22 mouse cellular contexts compared by ENCODE assay signal in the genomic region with DNA sequence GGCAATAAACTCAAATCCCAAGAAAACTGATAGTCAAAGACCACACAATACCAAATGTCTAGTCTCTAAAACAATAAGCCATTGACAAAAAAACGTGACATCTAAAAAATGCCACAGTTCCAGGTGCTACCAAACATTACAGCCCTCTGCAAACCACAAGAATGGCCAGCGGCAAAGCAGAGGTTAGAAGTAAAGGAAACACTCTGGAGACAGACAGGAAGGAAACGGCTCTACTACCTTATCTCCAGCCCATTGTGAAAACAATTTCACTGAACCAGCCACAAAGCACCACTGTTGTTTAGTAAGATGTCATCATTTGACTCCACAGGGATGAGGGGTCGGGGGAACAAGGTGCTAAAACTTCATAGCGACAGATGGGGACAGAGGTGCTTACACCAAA. TPM values are rescaled to one million over a fixed set of nuclear protein-coding genes. Genes with fewer than 3 reads are reported as not detected.
DNase-seq lines count a peak whose midpoint lies in the region; ATAC-seq lines count a peak whose summit lies in the region.
"Had no signal": no experiment of that assay in that cellular context is flagged by ENCODE, and none has a peak within 500 bp of the region (broad histone marks: within the 10 kb centered on the region; RNA-seq: fewer than 3 reads in every experiment).

No protein-coding gene starts in this region.

- intact Hi-C loops in heart, postnatal 10 days (cut with DNase I) = no loop called here

- DNase-seq in thymus, postnatal 14 days = peak; percentile 27
- no peak for DNase-seq in thymus, postnatal 10 days (ENCODE audit: low spot score in 2 of 2)
- no peak for DNase-seq in layer of hippocampus, adult 11-12 months (ENCODE audit: low spot score)
- DNase-seq in gastrocnemius, adult 8-10 months (ENCODE audit: low spot score in 2 of 2) = no peak
- no peak for DNase-seq in heart, postnatal 10 days
- DNase-seq: adrenal gland, postnatal 14 days; B cell, adult 2 months; cerebellum, adult 11-12 months; cerebellum, adult 9-11 months; cerebellum, postnatal 36 days; forebrain, postnatal 0 days; gastrocnemius, adult 2 months; gastrocnemius, postnatal 36 days; heart, adult 18-20 months; heart, postnatal 14 days had no signal

- peak; percentile 75 for ATAC-seq in common myeloid progenitor, adult 5-6 weeks (replicated peaks; ENCODE audit: low read depth, poor library complexity, severe bottlenecking)
- ATAC-seq in megakaryocyte progenitor cell, adult 5-6 weeks (replicated peaks; ENCODE audit: poor library complexity) = peak; percentile 78
- ATAC-seq: activated CD4-positive, CD25-positive, alpha-beta regulatory T cell, adult 4 months; forebrain, embryonic 13.5 days; forebrain, postnatal 0 days; inflammation-experienced regulatory T-cells, adult 6 months had no signal

RNA-seq across cellular contexts. Expression of a gene that starts 38.9 kb away (rescaled TPM):
- not detected in 2 replicates for total RNA-seq in common myeloid progenitor, adult 5-6 weeks (2017)
- not detected in 2 replicates for total RNA-seq in megakaryocyte progenitor cell, adult 5-6 weeks (2015)
- not detected in 2 replicates for total RNA-seq in megakaryocyte progenitor cell, adult 5-6 weeks (2017)
- total RNA-seq in gastrocnemius, adult 8-10 months (2022) = not detected
- not detected for total RNA-seq in heart, postnatal 10 days (2021)
- total RNA-seq: adrenal gland, adult 18-20 months; adrenal gland, postnatal 14 days; forebrain, postnatal 0 days; gastrocnemius, adult 2 months; gastrocnemius, postnatal 36 days; heart, adult 18-20 months; heart, postnatal 14 days; MEL had no signal
